Mouse (Mus musculus) effector memory CD4-positive, alpha-beta T cell, adult 7 months (primary cell): ENCODE measurements around the gene Phf2. TPM values are rescaled to one million over a fixed set of nuclear protein-coding genes. Genes with fewer than 3 reads are reported as not detected.

Experiments
- polyA plus RNA-seq: library from polyadenylated mRNA; unstranded; fragments of 100-300 nt; shearing (Covaris generic); gene quantifications from one replicate; pipeline ENCODE4 v1.2.1, GENCODE M21; 2017

Phf2 gene
- polyA plus RNA-seq, result 13.7 TPM

DNA sequence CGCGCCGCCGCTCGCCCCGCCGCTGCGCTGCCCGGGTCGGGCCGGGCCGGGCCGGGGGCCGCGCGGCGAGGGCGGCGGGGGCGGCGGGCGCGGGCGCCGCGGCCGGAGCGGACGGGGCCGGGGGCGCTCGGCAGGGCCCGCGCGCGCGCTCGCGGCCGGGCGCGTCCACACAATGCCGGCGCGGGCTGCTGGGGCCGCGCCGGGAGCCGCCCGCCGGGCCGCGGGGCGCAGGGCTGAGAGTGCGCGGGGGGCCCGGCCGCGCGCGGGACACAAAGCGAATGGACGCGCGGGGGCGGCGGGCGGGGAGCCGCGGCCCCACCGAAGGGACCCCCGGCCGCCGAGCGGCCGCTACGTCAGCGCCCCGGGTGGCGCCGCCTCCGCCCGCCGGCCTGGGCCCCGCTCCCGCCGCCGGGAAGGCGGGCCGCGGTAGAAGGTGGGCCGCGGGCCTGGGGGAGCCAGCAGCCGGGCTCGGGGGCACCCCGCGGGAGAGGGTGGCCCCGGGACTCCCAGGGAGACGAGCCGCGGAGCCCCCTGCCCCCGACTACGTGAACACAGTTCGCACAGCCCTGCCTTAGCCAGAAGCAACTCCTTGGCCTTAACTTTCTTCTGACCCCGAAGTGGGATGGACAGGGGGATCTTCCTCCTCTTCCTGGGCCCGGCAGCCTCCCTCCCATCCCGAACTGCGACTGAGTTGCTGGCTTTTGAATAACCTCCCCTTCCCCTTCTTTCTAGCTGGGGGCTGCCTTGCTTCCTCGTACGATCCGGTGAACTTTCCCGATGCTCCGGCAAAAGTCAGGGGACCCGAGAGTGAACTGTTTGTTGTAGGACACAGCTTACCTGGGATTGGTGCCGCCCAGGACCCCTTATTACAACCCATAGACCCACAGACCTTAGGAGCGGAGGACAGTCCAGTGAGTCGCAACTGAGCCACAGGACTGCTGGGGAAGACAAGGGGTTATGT lies at the start of gene Phf2:
Phf2 (minus strand) TSS at position 349 of the 961 bp plus-strand sequence.

Other genes starting within 250 kb of the Phf2 start
- gene Ptpdc1, start 245.5 kb downstream of the Phf2 start, polyA plus RNA-seq, result 3.6 TPM
- gene Barx1, start 208.1 kb downstream of the Phf2 start, polyA plus RNA-seq, result not detected
- 65.2 TPM for gene Fam120a, start 96.9 kb upstream of the Phf2 start, polyA plus RNA-seq